In genomic region chr14:36892762-36893358, GRCm38 (mm10) we compare ENCODE assay signal across 12 mouse cellular contexts.
DNase-seq lines count a peak whose midpoint lies in the region; ATAC-seq and TF ChIP-seq lines count a peak whose summit lies in the region.
"Had no signal": no experiment of that assay in that cellular context is flagged by ENCODE, and none has a peak within 500 bp of the region (broad histone marks: within the 10 kb centered on the region; RNA-seq: fewer than 3 reads in every experiment).

No protein-coding gene starts in this region.

- WGBS in midbrain, embryonic 11.5 days, result 80% methylated on average over 2 of the region's 2 CpGs
- WGBS in midbrain, embryonic 10.5 days, result 86% methylated on average over 2 of the region's 2 CpGs
- WGBS in embryonic facial prominence, embryonic 11.5 days, result 45% methylated on average over 2 of the region's 2 CpGs
- 43% methylated on average over 2 of the region's 2 CpGs for WGBS in kidney, embryonic 15.5 days
- WGBS in midbrain, embryonic 16.5 days, result 71% methylated on average over 2 of the region's 2 CpGs
- 91% methylated on average over 2 of the region's 2 CpGs for WGBS in midbrain, postnatal 0 days

- H3K9me3 ChIP-seq in midbrain, embryonic 11.5 days (ENCODE audit: control insufficient read depth, low read length), result no peaks in the 10 kb centered on the region
- H3K9me3 ChIP-seq in midbrain, embryonic 10.5 days (replicated peaks), result no peaks in the 10 kb centered on the region
- no peaks in the 10 kb centered on the region for H3K9me3 ChIP-seq in embryonic facial prominence, embryonic 11.5 days (replicated peaks; ENCODE audit: control insufficient read depth, low read length)
- no peaks in the 10 kb centered on the region for H3K9me3 ChIP-seq in kidney, embryonic 15.5 days (replicated peaks)
- no peaks in the 10 kb centered on the region for H3K9me3 ChIP-seq in midbrain, embryonic 16.5 days (replicated peaks; ENCODE audit: control insufficient read depth, low read length, poor library complexity, severe bottlenecking)
- H3K9me3 ChIP-seq in midbrain, postnatal 0 days (ENCODE audit: low read length), result no peaks in the 10 kb centered on the region
- H3K9me3 ChIP-seq: heart, embryonic 15.5 days; midbrain, embryonic 15.5 days had no signal

- H3K27ac ChIP-seq in midbrain, embryonic 11.5 days (ENCODE audit: low read depth, low read length), result no peak overlapping the region
- no peak overlapping the region for H3K27ac ChIP-seq in midbrain, embryonic 10.5 days (replicated peaks)
- no peak overlapping the region; the same call in 1 of the 2 replicates for H3K27ac ChIP-seq in embryonic facial prominence, embryonic 11.5 days (replicated peaks; ENCODE audit: low read depth, low read length)
- H3K27ac ChIP-seq in kidney, embryonic 15.5 days, result peak overlapping the region; percentile 65
- H3K27ac ChIP-seq in midbrain, embryonic 16.5 days (ENCODE audit: low read length), result no peak overlapping the region
- H3K27ac ChIP-seq in midbrain, postnatal 0 days (ENCODE audit: low read depth, low read length), result no peak overlapping the region
- H3K27ac ChIP-seq: heart, embryonic 15.5 days; midbrain, embryonic 15.5 days had no signal

- no peaks in the 10 kb centered on the region for H3K4me1 ChIP-seq in midbrain, embryonic 11.5 days (ENCODE audit: control insufficient read depth, insufficient read depth, low read length)
- peaks cover 6% of the 10 kb centered on the region; the same call in 1 of the 2 replicates for H3K4me1 ChIP-seq in midbrain, embryonic 10.5 days
- no peaks in the 10 kb centered on the region for H3K4me1 ChIP-seq in embryonic facial prominence, embryonic 11.5 days (ENCODE audit: control insufficient read depth, insufficient read depth, low read length)
- H3K4me1 ChIP-seq in kidney, embryonic 15.5 days, result peaks cover 9% of the 10 kb centered on the region
- no peaks in the 10 kb centered on the region for H3K4me1 ChIP-seq in midbrain, embryonic 16.5 days (ENCODE audit: control insufficient read depth, insufficient read depth, low read length)
- H3K4me1 ChIP-seq in midbrain, postnatal 0 days (ENCODE audit: insufficient read depth, low read length), result no peaks in the 10 kb centered on the region
- H3K4me1 ChIP-seq: heart, embryonic 15.5 days; midbrain, embryonic 15.5 days had no signal

- H3K4me2 ChIP-seq in midbrain, embryonic 11.5 days, result no peak overlapping the region
- no peak overlapping the region for H3K4me2 ChIP-seq in embryonic facial prominence, embryonic 11.5 days (ENCODE audit: low read depth, low read length)
- H3K4me2 ChIP-seq in kidney, embryonic 15.5 days, result no peak overlapping the region
- no peak overlapping the region for H3K4me2 ChIP-seq in midbrain, embryonic 16.5 days (ENCODE audit: low read length)
- H3K4me2 ChIP-seq in midbrain, postnatal 0 days (ENCODE audit: low read depth, low read length, poor library complexity, severe bottlenecking), result no peak overlapping the region
- H3K4me2 ChIP-seq: heart, embryonic 15.5 days; midbrain, embryonic 15.5 days had no signal

- no peak overlapping the region for H3K4me3 ChIP-seq in midbrain, embryonic 11.5 days (ENCODE audit: low read depth, low read length)
- H3K4me3 ChIP-seq in midbrain, embryonic 10.5 days, result no peak overlapping the region
- H3K4me3 ChIP-seq in embryonic facial prominence, embryonic 11.5 days (ENCODE audit: low read depth, low read length), result no peak overlapping the region
- no peak overlapping the region for H3K4me3 ChIP-seq in kidney, embryonic 15.5 days (replicated peaks)
- no peak overlapping the region for H3K4me3 ChIP-seq in midbrain, embryonic 16.5 days (ENCODE audit: low read depth, low read length)
- H3K4me3 ChIP-seq in midbrain, postnatal 0 days (ENCODE audit: low read depth, low read length), result no peak overlapping the region
- H3K4me3 ChIP-seq: heart, embryonic 15.5 days; midbrain, embryonic 15.5 days had no signal

- peak; percentile 21 for DNase-seq in midbrain, embryonic 11.5 days (ENCODE audit: low spot score, missing footprints)
- DNase-seq in midbrain, embryonic 10.5 days (ENCODE audit: low spot score), result no peak
- peak; percentile 54 for DNase-seq in embryonic facial prominence, embryonic 11.5 days (ENCODE audit: low spot score)
- peak; percentile 70 for DNase-seq in yolk sac, embryonic 10.5 days (ENCODE audit: low spot score)
- DNase-seq in heart, adult 18-20 months, result no peak
- DNase-seq in midbrain, postnatal 0 days (ENCODE audit: low spot score), result no peak
- DNase-seq: cerebellum, postnatal 25 days had no signal

- ATAC-seq in midbrain, embryonic 11.5 days (ENCODE audit: low FRiP score), result no peak
- ATAC-seq in embryonic facial prominence, embryonic 11.5 days (replicated peaks; ENCODE audit: insufficient number of reproducible peaks, low FRiP score, low TSS enrichment, low read depth), result no peak
- ATAC-seq in kidney, embryonic 15.5 days (replicated peaks; ENCODE audit: low FRiP score), result peak; percentile 92
- ATAC-seq in midbrain, embryonic 16.5 days, result no peak
- no peak for ATAC-seq in midbrain, postnatal 0 days (ENCODE audit: low FRiP score)
- ATAC-seq: midbrain, embryonic 15.5 days had no signal

- H3K27me3 ChIP-seq in midbrain, embryonic 11.5 days (ENCODE audit: control insufficient read depth, insufficient read depth, low read length), result no peaks in the 10 kb centered on the region
- H3K27me3 ChIP-seq in midbrain, embryonic 10.5 days (ENCODE audit: low read depth, poor library complexity, severe bottlenecking), result no peaks in the 10 kb centered on the region
- no peaks in the 10 kb centered on the region for H3K27me3 ChIP-seq in embryonic facial prominence, embryonic 11.5 days (ENCODE audit: control insufficient read depth, insufficient read depth, low read length)
- H3K27me3 ChIP-seq in kidney, embryonic 15.5 days, result no peaks in the 10 kb centered on the region
- H3K27me3 ChIP-seq in midbrain, embryonic 16.5 days (ENCODE audit: control insufficient read depth, insufficient read depth, low read depth, low read length), result no peaks in the 10 kb centered on the region
- H3K27me3 ChIP-seq in midbrain, postnatal 0 days (ENCODE audit: insufficient read depth, low read length), result no peaks in the 10 kb centered on the region
- H3K27me3 ChIP-seq: CH12.LX; heart, embryonic 15.5 days; midbrain, embryonic 15.5 days had no signal

- TF ChIP-seq CTCF in midbrain, postnatal 0 days (IDR thresholded peaks at IDR 0.05), result no peak

- H3K36me3 ChIP-seq in midbrain, embryonic 11.5 days (ENCODE audit: control insufficient read depth, insufficient read depth, low read length), result no peaks in the 10 kb centered on the region
- H3K36me3 ChIP-seq in midbrain, embryonic 10.5 days, result no peaks in the 10 kb centered on the region
- H3K36me3 ChIP-seq in embryonic facial prominence, embryonic 11.5 days (replicated peaks; ENCODE audit: control insufficient read depth, insufficient read depth, low read depth, low read length), result no peaks in the 10 kb centered on the region
- H3K36me3 ChIP-seq in kidney, embryonic 15.5 days, result peaks cover 10% of the 10 kb centered on the region; the same call in 1 of the 2 replicates
- H3K36me3 ChIP-seq in midbrain, embryonic 16.5 days (ENCODE audit: control insufficient read depth, insufficient read depth, low read length), result no peaks in the 10 kb centered on the region
- no peaks in the 10 kb centered on the region for H3K36me3 ChIP-seq in midbrain, postnatal 0 days (ENCODE audit: insufficient read depth, low read length)
- H3K36me3 ChIP-seq: midbrain, embryonic 15.5 days had no signal

- H3K9ac ChIP-seq in midbrain, embryonic 11.5 days (ENCODE audit: low read length), result no peak overlapping the region
- H3K9ac ChIP-seq in embryonic facial prominence, embryonic 11.5 days (replicated peaks; ENCODE audit: low read length), result no peak overlapping the region
- no peak overlapping the region for H3K9ac ChIP-seq in kidney, embryonic 15.5 days
- no peak overlapping the region for H3K9ac ChIP-seq in midbrain, embryonic 16.5 days (ENCODE audit: low read depth, low read length)
- H3K9ac ChIP-seq in midbrain, postnatal 0 days (replicated peaks; ENCODE audit: low read length, poor library complexity, severe bottlenecking), result no peak overlapping the region
- H3K9ac ChIP-seq: heart, embryonic 15.5 days; midbrain, embryonic 15.5 days had no signal

Comparison
In these comparisons a context has a peak if more than half of its experiments do, and no peak if none do; other contexts are left out.
1. DNase-seq: peak in midbrain, embryonic 11.5 days (single experiment), embryonic facial prominence, embryonic 11.5 days (single experiment) and yolk sac, embryonic 10.5 days (single experiment); none in midbrain, embryonic 10.5 days (single experiment), heart, adult 18-20 months (0 of 2) and midbrain, postnatal 0 days (single experiment).